Mouse (Mus musculus) liver, postnatal 0 days (tissue): ENCODE measurements at regions not wholly inside any gene's neighbourhood (a gene's known extent, or its start where the extent isn't known, plus 50 kb on each side); places are given as distances from the start of the nearest gene placed in this dataset.

Experiments
- CTCF ChIP-seq: sonication (generic); IDR thresholded peaks from 2 replicates; pipeline ENCODE4 v1.5.1; 2016; ENCODE audit warnings: antibody characterized with exemption, low read depth
- EP300 ChIP-seq: IDR thresholded peaks from 2 replicates; pipeline ENCODE4 v1.6.1; 2016; ENCODE audit warnings: antibody characterized with exemption, low read depth, mild to moderate bottlenecking

DNA sequence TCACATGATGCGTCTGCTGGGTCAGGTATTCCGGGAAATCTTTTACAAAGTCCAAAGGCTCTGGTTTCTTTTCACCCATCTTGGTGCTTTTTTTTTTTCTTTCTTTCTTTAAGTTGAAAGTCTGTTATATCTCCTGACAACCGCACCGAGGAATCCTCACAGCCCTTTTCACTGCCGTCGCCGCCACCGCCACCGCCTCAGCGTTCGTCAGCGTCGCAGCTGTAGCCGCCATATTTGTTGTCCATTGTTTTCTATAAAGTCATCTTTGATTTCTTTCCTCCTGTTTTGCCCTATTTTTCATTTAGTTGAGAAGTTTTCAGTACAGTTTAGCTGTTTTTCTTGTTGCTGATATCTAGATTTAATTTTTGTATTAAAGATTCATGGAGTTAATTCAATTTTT lies 603.5 kb upstream of the Pabpc4l start:
- TF ChIP-seq CTCF (no peak), EP300 (no peak)
